Mouse (Mus musculus) heart, adult 2 months (tissue): ENCODE measurements around the gene Cfap97. TPM values are rescaled to one million over a fixed set of nuclear protein-coding genes. Genes with fewer than 3 reads are reported as not detected.

Source experiments
- DNase-seq, 2 experiments: peaks; one replicate each; pipeline ENCODE4 v3.0.0; 2021
- H3K27ac ChIP-seq: fragments of 200-600 bp; 2 replicates; pipeline ENCODE4 v1.8.1; 2022
- H3K27me3 ChIP-seq: fragments of 200-500 bp; 2 replicates; pipeline ENCODE4 v1.6.1; 2012; ENCODE audit warnings: mild to moderate bottlenecking, low read length, inconsistent platforms, mixed read lengths; ENCODE audit not compliant: control insufficient read depth, insufficient read depth
- H3K36me3 ChIP-seq: fragments of 200-500 bp; 2 replicates; pipeline ENCODE4 v1.6.1; 2012; ENCODE audit warnings: low read length, inconsistent platforms; ENCODE audit not compliant: control insufficient read depth, insufficient read depth
- H3K4me1 ChIP-seq: fragments of 200-500 bp; 2 replicates; pipeline ENCODE4 v1.6.1; 2011; ENCODE audit warnings: low read length; ENCODE audit not compliant: control insufficient read depth, insufficient read depth
- H3K4me3 ChIP-seq: fragments of 200-600 bp; 2 replicates; pipeline ENCODE4 v1.8.1; 2022
- H3K79me2 ChIP-seq: fragments of 200-500 bp; replicated peaks from 2 replicates; pipeline ENCODE4 v1.6.1; 2012; ENCODE audit warnings: mild to moderate bottlenecking, inconsistent platforms, low read length, moderate library complexity, mixed read lengths; ENCODE audit not compliant: control insufficient read depth, insufficient read depth
- H3K9ac ChIP-seq: fragments of 200-500 bp; 2 replicates; pipeline ENCODE4 v1.6.1; 2012; ENCODE audit warnings: low read depth, mild to moderate bottlenecking, control low read depth, inconsistent platforms, low read length, mixed read lengths
- CTCF ChIP-seq: fragments of 200-600 bp; IDR thresholded peaks from 2 replicates; pipeline ENCODE4 v1.8.1; 2022; ENCODE audit warnings: antibody characterized with exemption, mild to moderate bottlenecking, moderate library complexity
- EP300 ChIP-seq: fragments of 200-500 bp; IDR thresholded peaks from 2 replicates; pipeline ENCODE4 v1.6.1; 2011; ENCODE audit warnings: low read depth, low read length, control low read depth; ENCODE audit not compliant: insufficient read depth
- POLR2A ChIP-seq: fragments of 200-500 bp; IDR thresholded peaks from 2 replicates; pipeline ENCODE4 v1.6.1; 2011; ENCODE audit warnings: mild to moderate bottlenecking, low read depth, low read length, control low read depth; ENCODE audit not compliant: insufficient read depth
- WGBS: fragments of 180-500 bp; shearing (Covaris S2); methylation state at CpG from one replicate; pipeline ENCODE4 v1.1.7; 2018; 5-methylcytosine and 5-hydroxymethylcytosine counted together
- intact Hi-C: fragments of 180-260 bp; cut with DNase I; formaldehyde crosslinking; loops from one replicate; pipeline ENCODE4 v1.15.1; 2025
- polyA plus RNA-seq: library from polyadenylated mRNA; depleted of rRNA; stranded (reverse); fragments of >200 nt; gene quantifications from 2 replicates; pipeline ENCODE4 v1.2.3, GENCODE M21; 2012
- total RNA-seq, 2 experiments: library from RNA; stranded (reverse); gene quantifications; 2 replicates each; pipeline ENCODE4 v1.2.3; 2021

Cfap97 gene
- total and polyA plus RNA-seq, 3 experiments: 4.7 to 13.6 (median 12.2) TPM

- DNase-seq: no peak
- TF ChIP-seq CTCF: no peak
- TF ChIP-seq EP300: no peak
- no peak for TF ChIP-seq POLR2A
- Histone ChIP-seq H3K4me1 (peaks cover 8% of the 10 kb centered on the region), H3K27ac (no peak overlapping the region), H3K36me3 (peaks cover 3% of the 10 kb centered on the region; the same call in 1 of the 2 replicates), H3K9ac (no peak overlapping the region), H3K79me2 (no peaks in the 10 kb centered on the region; the same call in 1 of the 2 replicates), H3K4me3 (no peak overlapping the region), H3K27me3 (no peaks in the 10 kb centered on the region)
- intact Hi-C loops: no loop called here
- WGBS: 66% methylated on average over 9 of the region's 9 CpGs
Measured at GRCm38 (mm10) chr8:46140376-46141120, 11.0 kb upstream of the Cfap97 start.

- no peaks in the 10 kb centered on the region for H3K27me3 ChIP-seq
- H3K9ac ChIP-seq: no peak overlapping the region
- peaks cover 12% of the 10 kb centered on the region for H3K4me1 ChIP-seq
- H3K27ac ChIP-seq: no peak overlapping the region
- intact Hi-C loops: no loop called here
- TF ChIP-seq POLR2A: no peak
- no peak for DNase-seq
- WGBS: 79% methylated on average over 3 of the region's 3 CpGs
- no peak overlapping the region for H3K4me3 ChIP-seq
- H3K79me2 ChIP-seq: no peaks in the 10 kb centered on the region; the same call in 1 of the 2 replicates
- peaks cover 3% of the 10 kb centered on the region; the same call in 1 of the 2 replicates for H3K36me3 ChIP-seq
Measured at GRCm38 (mm10) chr8:46141688-46142087, 9.9 kb upstream of the Cfap97 start.

GRCm38 (mm10) chr8:46142498-46143081, 9.0 kb upstream of the Cfap97 start:
- intact Hi-C loops: no loop called here
- 88% methylated on average over 4 of the region's 4 CpGs for WGBS
- Histone ChIP-seq H3K27ac (no peak overlapping the region), H3K4me3 (no peak overlapping the region), H3K4me1 (peaks cover 12% of the 10 kb centered on the region), H3K9ac (no peak overlapping the region), H3K36me3 (peaks cover 3% of the 10 kb centered on the region; the same call in 1 of the 2 replicates), H3K79me2 (no peaks in the 10 kb centered on the region; the same call in 1 of the 2 replicates), H3K27me3 (no peaks in the 10 kb centered on the region)
- TF ChIP-seq POLR2A (no peak), EP300 (no peak), CTCF (no peak)
- DNase-seq: no peak

- intact Hi-C loops: no loop called here
- no peak for DNase-seq
- H3K79me2 ChIP-seq: no peaks in the 10 kb centered on the region
- peaks cover 2% of the 10 kb centered on the region; the same call in 1 of the 2 replicates for H3K36me3 ChIP-seq
- H3K4me3 ChIP-seq: no peak overlapping the region
- no peak overlapping the region for H3K9ac ChIP-seq
- 53% methylated on average over 5 of the region's 5 CpGs for WGBS
- H3K27ac ChIP-seq: no peak overlapping the region
- no peak for TF ChIP-seq CTCF
- no peak for TF ChIP-seq POLR2A
- TF ChIP-seq EP300: no peak
- H3K27me3 ChIP-seq: no peaks in the 10 kb centered on the region
- peaks cover 9% of the 10 kb centered on the region for H3K4me1 ChIP-seq
Measured at GRCm38 (mm10) chr8:46143470-46143869, 8.1 kb upstream of the Cfap97 start.

GRCm38 (mm10) chr8:46143924-46144323, 7.6 kb upstream of the Cfap97 start:
- H3K36me3 ChIP-seq: no peaks in the 10 kb centered on the region
- DNase-seq: no peak
- 32% methylated on average over 1 of the region's 1 CpGs for WGBS
- H3K27ac ChIP-seq: no peak overlapping the region
- H3K27me3 ChIP-seq: no peaks in the 10 kb centered on the region
- peaks cover 11% of the 10 kb centered on the region for H3K4me1 ChIP-seq
- no peaks in the 10 kb centered on the region for H3K79me2 ChIP-seq
- TF ChIP-seq CTCF: no peak
- intact Hi-C loops: loop anchor here (1.0 kb wide), 1 partner anchor 15 kb away; no protein-coding TSS in a partner anchor
- H3K4me3 ChIP-seq: no peak overlapping the region
- H3K9ac ChIP-seq: no peak overlapping the region

- H3K36me3 ChIP-seq: peaks cover 2% of the 10 kb centered on the region
- intact Hi-C loops: no loop called here
- H3K27ac ChIP-seq: no peak overlapping the region
- no peak overlapping the region for H3K4me3 ChIP-seq
- H3K27me3 ChIP-seq: no peaks in the 10 kb centered on the region
- no peak for DNase-seq
- H3K79me2 ChIP-seq: no peaks in the 10 kb centered on the region
- peaks cover 12% of the 10 kb centered on the region for H3K4me1 ChIP-seq
- WGBS: 20% methylated on average over 3 of the region's 3 CpGs
- TF ChIP-seq CTCF: no peak
- no peak for TF ChIP-seq EP300
- TF ChIP-seq POLR2A: no peak
- no peak overlapping the region for H3K9ac ChIP-seq
Measured at GRCm38 (mm10) chr8:46146173-46146572, 5.4 kb upstream of the Cfap97 start.
